Mouse (Mus musculus): ENCODE data around the gene Ift57.

Ift57 gene

GRCm38 (mm10) chr16:49698620-49699525 lies at the start of gene Ift57:
Gene Ift57 (plus strand): TSS chr16:49699233.
- no peaks in the 10 kb centered on the region for H3K27me3 ChIP-seq (ENCODE audit: insufficient read depth, low read length)
- no peaks in the 10 kb centered on the region for H3K9me3 ChIP-seq (ENCODE audit: low read length)
- peak within 1 kb of the TSS; percentile 89 for H3K4me3 ChIP-seq (replicated peaks; ENCODE audit: low read length)
- no peak for TF ChIP-seq CTCF (conservative IDR thresholded peaks at IDR 0.05; ENCODE audit: low read length)
- TF ChIP-seq NANOG (IDR thresholded peaks at IDR 0.05; ENCODE audit: borderline replicate concordance, low read length), result no peak
- TF ChIP-seq POU5F1 (IDR thresholded peaks at IDR 0.05; ENCODE audit: borderline replicate concordance, low read length), result no peak
- peaks cover 10% of the 10 kb centered on the region; the same call in 1 of the 2 replicates for H3K4me1 ChIP-seq (replicated peaks; ENCODE audit: low read depth, low read length)
- H3K36me3 ChIP-seq (ENCODE audit: insufficient read depth, low read length), result no peaks in the 10 kb centered on the region

- TF ChIP-seq POU5F1 (IDR thresholded peaks at IDR 0.05; ENCODE audit: borderline replicate concordance, low read length) (no peak), CTCF (conservative IDR thresholded peaks at IDR 0.05; ENCODE audit: low read length) (no peak), NANOG (IDR thresholded peaks at IDR 0.05; ENCODE audit: borderline replicate concordance, low read length) (no peak)
- Histone ChIP-seq H3K4me1 (replicated peaks; ENCODE audit: low read depth, low read length) (no peaks in the 10 kb centered on the region), H3K4me3 (replicated peaks; ENCODE audit: low read length) (no peak overlapping the region)
Measured at GRCm38 (mm10) chr16:49657182-49657581, 41.9 kb upstream of the Ift57 start.

GRCm38 (mm10) chr16:49658029-49658428 lies 41.0 kb upstream of the Ift57 start:
- TF ChIP-seq CTCF (conservative IDR thresholded peaks at IDR 0.05; ENCODE audit: low read length) (no peak), POU5F1 (IDR thresholded peaks at IDR 0.05; ENCODE audit: borderline replicate concordance, low read length) (no peak), NANOG (IDR thresholded peaks at IDR 0.05; ENCODE audit: borderline replicate concordance, low read length) (no peak)

More at GRCm38 (mm10) chr16:49657182-49657581, 41.9 kb upstream of the Ift57 start:
- Histone ChIP-seq H3K27me3 (ENCODE audit: insufficient read depth, low read length) (no peaks in the 10 kb centered on the region), H3K36me3 (ENCODE audit: insufficient read depth, low read length) (no peaks in the 10 kb centered on the region), H3K9me3 (ENCODE audit: low read length) (peaks cover 9% of the 10 kb centered on the region; the same call in 1 of the 2 replicates)

GRCm38 (mm10) chr16:49659131-49659530 lies 39.9 kb upstream of the Ift57 start:
- Histone ChIP-seq H3K36me3 (ENCODE audit: insufficient read depth, low read length) (no peaks in the 10 kb centered on the region), H3K4me3 (replicated peaks; ENCODE audit: low read length) (no peak overlapping the region), H3K9me3 (ENCODE audit: low read length) (no peaks in the 10 kb centered on the region), H3K27me3 (ENCODE audit: insufficient read depth, low read length) (no peaks in the 10 kb centered on the region), H3K4me1 (replicated peaks; ENCODE audit: low read depth, low read length) (no peaks in the 10 kb centered on the region)
- TF ChIP-seq NANOG (IDR thresholded peaks at IDR 0.05; ENCODE audit: borderline replicate concordance, low read length), result no peak
- TF ChIP-seq POU5F1 (IDR thresholded peaks at IDR 0.05; ENCODE audit: borderline replicate concordance, low read length), result no peak
- no peak for TF ChIP-seq CTCF (conservative IDR thresholded peaks at IDR 0.05; ENCODE audit: low read length)

More at GRCm38 (mm10) chr16:49658029-49658428, 41.0 kb upstream of the Ift57 start:
- H3K27me3 ChIP-seq (ENCODE audit: insufficient read depth, low read length), result no peaks in the 10 kb centered on the region
- no peaks in the 10 kb centered on the region for H3K4me1 ChIP-seq (replicated peaks; ENCODE audit: low read depth, low read length)
- H3K9me3 ChIP-seq (ENCODE audit: low read length), result peaks cover under 1% of the 10 kb centered on the region; the same call in 1 of the 2 replicates
- H3K4me3 ChIP-seq (replicated peaks; ENCODE audit: low read length), result no peak overlapping the region
- H3K36me3 ChIP-seq (ENCODE audit: insufficient read depth, low read length), result no peaks in the 10 kb centered on the region

GRCm38 (mm10) chr16:49660111-49660510 lies 38.9 kb upstream of the Ift57 start:
- Histone ChIP-seq H3K27me3 (ENCODE audit: insufficient read depth, low read length) (no peaks in the 10 kb centered on the region), H3K36me3 (ENCODE audit: insufficient read depth, low read length) (no peaks in the 10 kb centered on the region), H3K4me1 (replicated peaks; ENCODE audit: low read depth, low read length) (no peaks in the 10 kb centered on the region), H3K9me3 (ENCODE audit: low read length) (no peaks in the 10 kb centered on the region), H3K4me3 (replicated peaks; ENCODE audit: low read length) (no peak overlapping the region)
- TF ChIP-seq NANOG (IDR thresholded peaks at IDR 0.05; ENCODE audit: borderline replicate concordance, low read length), result no peak
- no peak for TF ChIP-seq POU5F1 (IDR thresholded peaks at IDR 0.05; ENCODE audit: borderline replicate concordance, low read length)
- no peak for TF ChIP-seq CTCF (conservative IDR thresholded peaks at IDR 0.05; ENCODE audit: low read length)

GRCm38 (mm10) chr16:49662201-49662600 lies 36.8 kb upstream of the Ift57 start:
- no peaks in the 10 kb centered on the region for H3K9me3 ChIP-seq (ENCODE audit: low read length)
- no peak overlapping the region for H3K4me3 ChIP-seq (replicated peaks; ENCODE audit: low read length)
- H3K4me1 ChIP-seq (replicated peaks; ENCODE audit: low read depth, low read length), result no peaks in the 10 kb centered on the region
- H3K27me3 ChIP-seq (ENCODE audit: insufficient read depth, low read length), result no peaks in the 10 kb centered on the region
- H3K36me3 ChIP-seq (ENCODE audit: insufficient read depth, low read length), result no peaks in the 10 kb centered on the region
- TF ChIP-seq CTCF (conservative IDR thresholded peaks at IDR 0.05; ENCODE audit: low read length) (no peak), NANOG (IDR thresholded peaks at IDR 0.05; ENCODE audit: borderline replicate concordance, low read length) (no peak), POU5F1 (IDR thresholded peaks at IDR 0.05; ENCODE audit: borderline replicate concordance, low read length) (no peak)

GRCm38 (mm10) chr16:49664677-49665076 lies 34.4 kb upstream of the Ift57 start:
- TF ChIP-seq NANOG (IDR thresholded peaks at IDR 0.05; ENCODE audit: borderline replicate concordance, low read length) (no peak), CTCF (conservative IDR thresholded peaks at IDR 0.05; ENCODE audit: low read length) (no peak), POU5F1 (IDR thresholded peaks at IDR 0.05; ENCODE audit: borderline replicate concordance, low read length) (no peak)

GRCm38 (mm10) chr16:49679666-49680065 lies 19.4 kb upstream of the Ift57 start:
- TF ChIP-seq CTCF (conservative IDR thresholded peaks at IDR 0.05; ENCODE audit: low read length) (no peak), POU5F1 (IDR thresholded peaks at IDR 0.05; ENCODE audit: borderline replicate concordance, low read length) (no peak), NANOG (IDR thresholded peaks at IDR 0.05; ENCODE audit: borderline replicate concordance, low read length) (no peak)
- Histone ChIP-seq H3K9me3 (ENCODE audit: low read length) (no peaks in the 10 kb centered on the region), H3K4me1 (replicated peaks; ENCODE audit: low read depth, low read length) (no peaks in the 10 kb centered on the region), H3K36me3 (ENCODE audit: insufficient read depth, low read length) (no peaks in the 10 kb centered on the region), H3K4me3 (replicated peaks; ENCODE audit: low read length) (no peak overlapping the region), H3K27me3 (ENCODE audit: insufficient read depth, low read length) (no peaks in the 10 kb centered on the region)

More at GRCm38 (mm10) chr16:49664677-49665076, 34.4 kb upstream of the Ift57 start:
- Histone ChIP-seq H3K36me3 (ENCODE audit: insufficient read depth, low read length) (no peaks in the 10 kb centered on the region), H3K27me3 (ENCODE audit: insufficient read depth, low read length) (no peaks in the 10 kb centered on the region), H3K4me1 (replicated peaks; ENCODE audit: low read depth, low read length) (no peaks in the 10 kb centered on the region), H3K9me3 (ENCODE audit: low read length) (no peaks in the 10 kb centered on the region), H3K4me3 (replicated peaks; ENCODE audit: low read length) (no peak overlapping the region)

Data from E14TG2a.4 (cell line).